Mouse (Mus musculus) hematopoietic stem cell, adult 5-6 weeks (primary cell): Measurements from ENCODE around the gene Large1. TPM values are rescaled to one million over a fixed set of nuclear protein-coding genes. Genes with fewer than 3 reads are reported as not detected.
"Not testable (repeated sequence)": the region's sequence is repeated elsewhere in the genome, so short reads cannot be mapped to it uniquely, and the experiment has no call there.

Source experiments
- ATAC-seq, 2 experiments: fragments of 125-278 bp in 1 of 2; replicated peaks in 1 of 2; 2 replicates each; pipeline ENCODE4 v1.8.0; 2016 to 2017; ENCODE audit warnings: inconsistent platforms in 2 of 2, mild to moderate bottlenecking in 2 of 2, moderate number of reproducible peaks in 2 of 2, low read depth in 1 of 2, moderate TSS enrichment in 1 of 2; ENCODE audit not compliant: low FRiP score in 2 of 2, poor library complexity in 2 of 2, severe bottlenecking in 2 of 2, insufficient read depth in 1 of 2, low TSS enrichment in 1 of 2
- total RNA-seq: library from RNA; stranded (forward); fragments of 172-1452, 232-1000 nt; gene quantifications from 2 replicates; pipeline ENCODE4 v1.2.3, GENCODE M21; 2017

The Large1 gene
- total RNA-seq, result 5.2 and 5.5 TPM in 2 replicates

GRCm38 (mm10) chr8:73353108-73353793 lies at the start of gene Large1:
Gene Large1 (minus strand): TSS chr8:73353540.
- ATAC-seq, result peak; percentile 93 to 94

DNA sequence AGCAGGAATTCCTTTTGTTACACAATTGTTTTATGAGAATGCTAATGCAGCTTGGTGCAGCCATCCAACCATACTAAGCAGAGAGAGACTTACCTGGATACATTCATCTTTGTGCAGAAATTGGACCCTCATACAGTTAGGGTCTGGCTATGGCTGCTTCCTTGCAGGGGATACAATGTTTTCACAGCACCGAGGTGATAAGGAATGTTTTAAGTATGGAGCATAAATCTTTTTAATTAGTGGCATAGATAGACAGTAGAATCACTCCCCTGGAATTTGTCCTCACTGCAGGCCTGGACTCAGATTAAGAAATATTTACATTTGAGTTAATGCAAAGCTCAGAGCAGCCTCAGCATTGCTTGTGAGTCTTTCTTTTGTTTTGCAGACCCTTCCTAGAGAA lies 47.0 kb upstream of the Large1 start:
- no peak for ATAC-seq

- not testable (repeated sequence) for ATAC-seq
Measured at GRCm38 (mm10) chr8:73373001-73373400, 19.7 kb upstream of the Large1 start.

- 0 out of 4 replicates have a peak, but pooled peaks of 1 of the 2 experiments have one; percentile 23 for ATAC-seq
Measured at GRCm38 (mm10) chr8:73355979-73356378, 2.6 kb upstream of the Large1 start.

DNA sequence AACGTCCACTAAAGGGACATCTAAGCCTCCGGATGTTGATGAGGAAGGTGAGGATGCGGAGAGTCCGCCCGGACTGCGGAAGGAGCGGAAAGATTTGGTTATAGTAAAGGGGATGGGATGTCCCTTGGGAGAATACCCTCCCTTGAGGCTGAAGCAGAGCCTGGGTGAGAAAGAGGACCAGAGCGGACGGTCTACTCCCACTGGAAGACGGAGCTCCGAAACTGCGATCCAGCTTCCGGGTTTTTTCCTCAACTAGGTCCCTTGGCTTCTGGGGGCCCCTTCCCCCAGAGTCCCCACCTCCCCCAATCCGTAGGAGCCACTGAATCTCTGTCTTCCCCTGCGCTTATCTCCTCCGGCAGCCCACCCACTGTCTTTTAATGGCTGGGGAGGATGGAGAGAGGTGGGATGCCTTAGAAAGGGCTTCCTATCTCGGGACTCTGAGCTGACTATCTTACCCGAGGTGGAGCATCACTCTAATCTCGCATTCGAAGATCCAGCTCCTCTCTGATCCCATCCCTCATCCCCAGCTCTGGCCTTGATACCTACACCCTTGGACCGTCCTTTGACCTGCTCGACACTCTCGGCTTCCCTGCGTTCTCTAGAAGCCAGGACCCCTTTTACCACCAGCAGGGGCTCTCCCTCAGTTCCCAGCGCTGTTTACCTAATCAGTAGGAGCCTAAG lies 1.0 kb upstream of the Large1 start:
- ATAC-seq, result peak; percentile 0 to 5; a peak in 1 of 4 replicates

- ATAC-seq, result peak; percentile 5 to 15; a peak in 3 of 4 replicates
Measured at GRCm38 (mm10) chr8:73353794-73354179, 447 bp upstream of the Large1 start.

GRCm38 (mm10) chr8:73352301-73353107 lies 836 bp downstream of the Large1 start:
- peak; percentile 2 to 15; a peak in 2 of 4 replicates for ATAC-seq

DNA sequence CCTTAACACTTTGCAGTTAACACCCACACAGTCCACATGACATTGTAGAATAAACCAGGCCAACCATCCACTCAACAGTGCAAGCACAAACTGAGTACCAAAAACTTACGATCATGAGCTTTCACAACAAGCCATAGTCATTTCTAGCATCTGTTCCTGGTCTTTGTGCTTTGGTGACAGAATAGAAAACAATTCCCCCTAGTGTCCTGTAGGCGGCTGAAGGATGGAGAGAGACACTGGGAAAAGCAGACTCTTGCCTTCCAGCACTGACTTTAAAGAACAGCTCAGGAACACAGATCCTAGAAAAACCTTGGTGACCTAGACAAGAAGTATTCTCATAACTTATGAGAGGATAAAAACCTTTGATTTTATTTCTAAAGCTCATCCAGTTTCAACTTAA lies 3.0 kb downstream of the Large1 start:
- peak; percentile 23 to 24; a peak in 2 of 4 replicates for ATAC-seq

- ATAC-seq, result no peak
Measured at GRCm38 (mm10) chr8:73342761-73343395, 10.5 kb downstream of the Large1 start.

GRCm38 (mm10) chr8:73336845-73337244 lies 16.5 kb downstream of the Large1 start:
- no peak for ATAC-seq

GRCm38 (mm10) chr8:73329131-73329530 lies 24.2 kb downstream of the Large1 start:
- ATAC-seq, result no peak

DNA sequence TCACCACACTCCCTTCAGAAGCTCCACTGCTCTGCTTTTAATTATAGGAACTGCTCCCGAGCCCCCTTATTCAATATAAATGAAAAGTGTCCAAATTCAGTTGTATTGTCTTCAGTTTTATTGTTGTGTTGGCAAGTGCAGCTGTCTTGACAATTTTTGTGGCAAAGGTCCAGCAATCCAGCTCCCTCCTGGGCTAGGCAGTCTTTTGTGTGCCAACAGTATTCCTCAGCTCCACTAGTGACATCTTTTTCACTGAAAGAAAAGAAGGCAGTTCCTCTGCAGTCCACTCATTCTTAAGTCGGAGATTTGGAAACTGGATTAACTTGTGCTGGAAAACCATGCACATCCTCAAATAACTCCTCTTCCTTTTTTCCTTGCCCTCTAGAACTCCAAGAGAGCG lies 25.3 kb downstream of the Large1 start:
- no peak for ATAC-seq

GRCm38 (mm10) chr8:73324667-73325066 lies 28.7 kb downstream of the Large1 start:
- ATAC-seq, result no peak

- no peak for ATAC-seq
Measured at GRCm38 (mm10) chr8:73323591-73323990, 29.7 kb downstream of the Large1 start.

DNA sequence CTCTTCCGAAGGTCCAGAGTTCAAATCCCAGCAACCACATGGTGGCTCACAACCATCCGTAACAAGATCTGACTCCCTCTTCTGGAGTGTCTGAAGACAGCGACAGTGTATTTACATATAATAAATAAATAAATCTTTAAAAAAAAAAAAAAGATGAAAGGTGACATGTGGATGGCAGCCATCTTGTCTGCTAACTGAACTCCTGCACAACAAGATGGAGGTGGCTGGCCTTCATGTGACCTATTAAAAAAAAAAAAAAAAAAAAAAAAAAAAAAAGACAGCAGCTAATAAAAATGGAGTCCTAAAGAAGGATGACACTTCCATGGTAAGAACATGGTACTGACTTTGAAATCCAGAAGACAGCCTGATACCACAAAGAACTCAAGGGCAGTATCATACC lies 33.8 kb downstream of the Large1 start:
- ATAC-seq, result peak; percentile 100

DNA sequence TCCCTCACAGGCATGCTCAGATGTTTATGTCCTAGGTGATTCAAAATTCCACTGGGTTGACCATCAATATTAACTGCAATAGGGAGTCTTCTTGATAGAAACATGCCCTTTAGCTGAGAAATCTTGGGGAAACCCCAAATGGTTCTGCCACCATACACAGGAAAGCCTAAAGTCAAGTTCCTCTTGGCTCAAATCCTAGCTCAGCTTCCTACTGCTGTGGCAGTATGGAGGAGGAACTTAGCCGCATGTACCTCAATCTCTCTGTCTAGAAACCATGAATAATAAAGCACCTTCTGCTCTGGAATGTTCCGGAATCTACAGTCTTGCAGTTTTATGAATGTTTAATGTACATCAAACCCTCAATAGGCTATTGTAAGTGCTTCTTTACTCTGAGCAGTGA lies 39.4 kb downstream of the Large1 start:
- ATAC-seq, result peak; percentile 87 to 95

DNA sequence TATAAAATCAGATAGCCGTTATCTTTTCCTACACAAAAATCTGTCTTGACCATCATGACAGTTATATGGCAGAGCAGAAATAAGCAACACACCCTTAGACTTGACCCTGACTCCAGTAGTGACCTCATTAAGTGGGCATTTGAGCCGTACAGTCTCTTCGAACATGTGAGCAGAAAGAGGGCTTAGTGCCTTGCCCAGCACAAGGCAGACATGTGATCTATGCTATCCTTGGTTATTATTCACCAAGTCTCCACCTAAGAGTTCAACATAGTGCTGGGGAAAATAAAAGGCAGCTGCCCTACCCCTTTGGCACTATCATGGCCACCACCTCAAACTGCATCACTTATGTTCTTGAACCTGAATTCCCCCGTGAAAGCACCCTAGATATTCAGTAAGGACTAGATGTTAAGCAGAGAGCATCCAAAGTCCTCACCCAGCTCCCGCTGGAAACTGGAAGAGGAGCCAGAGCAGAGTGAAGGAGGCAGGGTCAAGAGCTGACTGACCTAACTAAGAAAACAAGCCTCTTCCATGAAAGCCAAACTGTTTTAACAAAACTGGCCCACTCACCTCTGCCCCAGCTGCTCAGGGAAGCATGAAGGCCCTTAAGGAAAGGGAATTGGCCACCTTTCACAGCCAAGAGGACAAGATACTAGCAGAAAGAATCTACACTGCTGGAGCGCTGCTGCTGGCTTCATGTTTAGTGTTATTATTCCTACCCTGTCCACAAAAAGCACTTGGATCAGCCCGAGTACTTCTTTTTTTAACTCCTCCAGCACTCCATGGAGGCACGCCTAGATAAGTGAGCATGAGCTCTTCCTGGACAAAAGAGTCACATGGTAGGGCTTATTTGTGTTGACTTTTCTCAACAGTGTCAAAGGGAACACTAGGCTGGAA lies 40.4 kb downstream of the Large1 start:
- no peak for ATAC-seq
